Mouse (Mus musculus) retina, postnatal 1 day (tissue): ENCODE results near the gene Eif2s1.
"Not testable (repeated sequence)": the region's sequence is repeated elsewhere in the genome, so short reads cannot be mapped to it uniquely, and the experiment has no call there.

Experiments
- DNase-seq: peaks from one replicate; pipeline ENCODE4 v3.0.0-alpha.2; 2012

Gene Eif2s1

GRCm38 (mm10) chr12:78915561-78915960, 53.9 kb downstream of the Eif2s1 start:
- DNase-seq, result no peak

DNA sequence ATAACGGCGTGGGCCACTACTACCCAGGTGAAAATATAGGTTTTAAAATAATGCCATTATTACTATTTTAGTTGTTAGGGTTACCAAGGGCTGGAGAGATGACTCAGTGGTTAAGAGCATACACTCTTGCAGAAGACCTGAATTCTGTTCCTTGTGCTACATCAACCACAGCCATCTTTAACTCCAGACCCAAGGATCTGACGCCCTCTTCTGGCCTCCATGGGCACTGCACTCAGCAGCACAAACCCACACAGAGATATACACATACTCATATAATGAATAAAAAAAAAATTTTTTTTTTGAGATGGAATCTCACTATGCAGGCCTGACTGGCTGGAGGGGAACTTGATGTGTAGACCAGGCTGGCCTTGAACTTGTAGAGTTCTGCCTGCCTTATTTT, 54.7 kb downstream of the Eif2s1 start:
- no peak for DNase-seq

GRCm38 (mm10) chr12:78918227-78919078, 56.8 kb downstream of the Eif2s1 start:
- DNase-seq, result peak; percentile 92

GRCm38 (mm10) chr12:78919079-78919712, 57.6 kb downstream of the Eif2s1 start:
- peak; percentile 90 for DNase-seq

- DNase-seq, result no peak
Observed at GRCm38 (mm10) chr12:78921421-78921820, 59.8 kb downstream of the Eif2s1 start.

- no peak for DNase-seq
Observed at GRCm38 (mm10) chr12:78922058-78922457, 60.4 kb downstream of the Eif2s1 start.

DNA sequence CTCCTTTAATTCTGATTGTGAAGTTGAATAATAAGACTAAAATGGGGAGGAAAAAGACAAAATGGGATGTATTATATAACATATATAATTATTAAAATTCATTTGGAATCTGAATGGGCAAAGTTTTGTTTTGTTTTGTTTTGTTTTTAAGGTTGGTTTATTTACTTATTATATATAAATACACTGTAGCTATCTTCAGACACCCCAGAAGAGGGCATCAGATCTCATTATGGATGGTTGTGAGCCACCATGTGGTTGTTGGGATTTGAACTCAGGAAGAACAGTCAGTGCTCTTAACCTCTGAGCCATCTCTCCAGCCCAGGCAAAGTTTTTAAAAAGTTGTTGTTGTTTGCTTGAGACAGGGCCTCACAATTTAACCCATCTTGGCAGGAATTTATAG, 61.4 kb downstream of the Eif2s1 start:
- DNase-seq, result not testable (repeated sequence)

DNA sequence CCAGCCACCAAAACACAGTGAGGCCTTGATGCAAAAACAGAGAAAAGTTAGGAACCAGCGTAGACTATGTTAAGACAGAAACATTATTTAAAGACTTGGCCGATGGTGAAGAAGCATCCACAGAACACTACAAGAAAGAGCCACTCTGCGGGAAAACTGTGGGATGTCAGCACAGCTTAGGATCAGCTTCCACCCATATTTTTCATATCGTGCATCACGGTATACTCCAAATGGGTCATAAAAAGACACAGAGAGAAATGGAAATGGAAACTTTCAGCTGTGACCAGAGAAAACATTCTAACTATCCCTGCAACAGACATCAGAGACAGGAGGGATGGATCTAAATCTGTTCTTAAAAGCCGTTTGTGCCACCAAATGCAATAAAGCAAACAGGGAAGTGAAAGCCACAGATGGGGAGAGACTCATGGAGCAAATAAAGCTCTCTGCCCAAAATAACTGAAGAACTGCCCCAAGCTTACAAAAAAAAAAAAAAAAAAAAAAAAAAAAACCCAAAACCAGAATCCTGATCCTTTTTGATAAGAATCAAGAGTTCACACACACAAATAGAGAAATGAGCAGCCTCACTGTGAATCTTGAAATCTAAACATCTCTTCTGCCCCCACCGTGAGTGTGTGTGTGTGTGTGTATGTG, 62.0 kb downstream of the Eif2s1 start:
- DNase-seq, result no peak

GRCm38 (mm10) chr12:78927287-78927686, 65.7 kb downstream of the Eif2s1 start:
- DNase-seq, result no peak

DNA sequence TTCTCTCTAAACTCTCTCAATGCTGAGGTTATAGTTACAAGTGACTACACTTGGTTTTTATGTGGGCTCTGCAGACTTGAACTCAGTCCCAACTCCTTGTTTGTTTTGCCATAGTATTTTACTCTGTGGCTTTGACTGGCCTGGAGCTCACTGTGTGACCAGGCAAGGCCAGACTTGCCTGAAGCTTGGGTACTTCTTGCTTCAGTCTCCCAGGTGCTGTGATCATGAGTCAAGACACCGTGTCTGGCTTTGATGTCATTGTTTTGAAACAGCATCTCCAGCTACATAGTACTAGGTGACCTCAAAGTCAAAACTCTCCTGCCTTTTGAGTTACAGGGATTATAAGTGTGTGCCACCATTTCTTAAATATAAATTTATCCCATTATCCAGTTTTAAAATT, 68.3 kb downstream of the Eif2s1 start:
- no peak for DNase-seq

GRCm38 (mm10) chr12:78936494-78936893, 74.9 kb downstream of the Eif2s1 start:
- DNase-seq, result no peak
